Mouse (Mus musculus) testis, adult 2 months (tissue): ENCODE results near the gene Rassf7. TPM values are rescaled to one million over a fixed set of nuclear protein-coding genes. Genes with fewer than 3 reads are reported as not detected.

Experiments
- H3K27ac ChIP-seq: fragments of 200-500 bp; 2 replicates; pipeline ENCODE4 v1.5.1; 2012; ENCODE audit warnings: low read depth, low read length; ENCODE audit not compliant: control insufficient read depth, insufficient read depth
- H3K27me3 ChIP-seq: fragments of 200-500 bp; 2 replicates; pipeline ENCODE4 v1.6.1; 2012; ENCODE audit warnings: mild to moderate bottlenecking, low read length, moderate library complexity; ENCODE audit not compliant: control insufficient read depth, insufficient read depth
- H3K36me3 ChIP-seq: fragments of 200-500 bp; 2 replicates; pipeline ENCODE4 v1.6.1; 2012; ENCODE audit warnings: mild to moderate bottlenecking, low read length; ENCODE audit not compliant: control insufficient read depth, insufficient read depth
- H3K4me1 ChIP-seq: fragments of 200-500 bp; 2 replicates; pipeline ENCODE4 v1.6.1; 2012; ENCODE audit warnings: low read length; ENCODE audit not compliant: control insufficient read depth, insufficient read depth
- H3K4me3 ChIP-seq: fragments of 200-500 bp; 2 replicates; pipeline ENCODE4 v1.5.1; 2012; ENCODE audit warnings: low read depth, mild to moderate bottlenecking, low read length, moderate library complexity, mixed read lengths; ENCODE audit not compliant: control insufficient read depth
- CTCF ChIP-seq: fragments of 200-500 bp; IDR thresholded peaks from 2 replicates; pipeline ENCODE4 v1.5.1; 2012; ENCODE audit warnings: low read depth, mild to moderate bottlenecking, inconsistent platforms, low read length, moderate library complexity; ENCODE audit not compliant: control insufficient read depth, insufficient read depth, insufficient replicate concordance
- POLR2A ChIP-seq: fragments of 200-500 bp; IDR thresholded peaks from 2 replicates; pipeline ENCODE4 v1.6.1; 2012; ENCODE audit warnings: low read depth, mild to moderate bottlenecking, inconsistent platforms, low read length, moderate library complexity; ENCODE audit not compliant: control insufficient read depth
- polyA plus RNA-seq: library from polyadenylated mRNA; depleted of rRNA; stranded (reverse); fragments of >200 nt; gene quantifications from 2 replicates; pipeline ENCODE4 v1.2.3, GENCODE M21; 2012; rRNA removed

Rassf7 gene
- polyA plus RNA-seq, 1 experiment = 33.5 TPM

- TF ChIP-seq POLR2A (no peak), CTCF (no peak)
- Histone ChIP-seq H3K27ac (no peak overlapping the region), H3K4me1 (no peaks in the 10 kb centered on the region), H3K36me3 (peaks cover 12% of the 10 kb centered on the region), H3K4me3 (no peak overlapping the region), H3K27me3 (no peaks in the 10 kb centered on the region)
Measured at GRCm38 (mm10) chr7:141256159-141256558, 40.5 kb downstream of the Rassf7 start.

GRCm38 (mm10) chr7:141261480-141261879 lies 45.8 kb downstream of the Rassf7 start:
- TF ChIP-seq CTCF = no peak
- Histone ChIP-seq H3K4me1 (no peaks in the 10 kb centered on the region; the same call in 1 of the 2 replicates), H3K36me3 (peaks cover 10% of the 10 kb centered on the region), H3K4me3 (no peak overlapping the region), H3K27me3 (no peaks in the 10 kb centered on the region), H3K27ac (no peak overlapping the region)

GRCm38 (mm10) chr7:141263640-141264039 lies 48.0 kb downstream of the Rassf7 start:
- H3K4me1 ChIP-seq = peaks cover 2% of the 10 kb centered on the region
- TF ChIP-seq POLR2A (no peak), CTCF (no peak)
- no peaks in the 10 kb centered on the region for H3K27me3 ChIP-seq
- no peak overlapping the region for H3K4me3 ChIP-seq
- no peak overlapping the region for H3K27ac ChIP-seq
- H3K36me3 ChIP-seq = peaks cover 4% of the 10 kb centered on the region

GRCm38 (mm10) chr7:141264041-141264700 lies 48.5 kb downstream of the Rassf7 start:
- TF ChIP-seq CTCF = no peak
- TF ChIP-seq POLR2A = no peak
- Histone ChIP-seq H3K4me3 (no peak overlapping the region), H3K4me1 (peaks cover 7% of the 10 kb centered on the region), H3K27me3 (no peaks in the 10 kb centered on the region), H3K36me3 (peaks cover 4% of the 10 kb centered on the region), H3K27ac (no peak overlapping the region)

GRCm38 (mm10) chr7:141264761-141265410 lies 49.2 kb downstream of the Rassf7 start:
- Histone ChIP-seq H3K27ac (no peak overlapping the region), H3K36me3 (peaks cover 3% of the 10 kb centered on the region), H3K4me3 (no peak overlapping the region), H3K27me3 (no peaks in the 10 kb centered on the region), H3K4me1 (peaks cover 15% of the 10 kb centered on the region)
- TF ChIP-seq POLR2A = no peak
- TF ChIP-seq CTCF = peak; percentile 36; the same call in 1 of the 2 replicates

- H3K27me3 ChIP-seq = no peaks in the 10 kb centered on the region
- H3K4me1 ChIP-seq = peaks cover 15% of the 10 kb centered on the region
- no peak for TF ChIP-seq CTCF
- no peak for TF ChIP-seq POLR2A
- H3K36me3 ChIP-seq = peaks cover 3% of the 10 kb centered on the region
- H3K27ac ChIP-seq = no peak overlapping the region
- H3K4me3 ChIP-seq = no peak overlapping the region
Measured at GRCm38 (mm10) chr7:141265411-141265738, 49.7 kb downstream of the Rassf7 start.

- H3K27ac ChIP-seq = no peak within 1 kb of the TSS
- peaks cover 15% of the 10 kb centered on the region for H3K4me1 ChIP-seq
- no peaks in the 10 kb centered on the region for H3K27me3 ChIP-seq
- no peak for TF ChIP-seq CTCF
- peak; percentile 56; the same call in 1 of the 2 replicates for TF ChIP-seq POLR2A
- peak within 1 kb of the TSS; percentile 58 for H3K4me3 ChIP-seq
- H3K36me3 ChIP-seq = peaks cover 3% of the 10 kb centered on the region
Measured at GRCm38 (mm10) chr7:141265739-141266561, 50.3 kb downstream of the Rassf7 start, which contains the start of gene Irf7. Irf7 (minus strand) TSS chr7:141266481.

Other genes starting within 250 kb of the Rassf7 start
- gene Ifitm1, start 248.6 kb upstream of the Rassf7 start, polyA plus RNA-seq = 3.0 and 6.9 TPM in 2 replicates
- gene Ifitm3, start 205.1 kb upstream of the Rassf7 start, polyA plus RNA-seq = 15.2 and 23.0 TPM in 2 replicates
- 0.19 and 0.48 TPM in 2 replicates for gene Ifitm6, start 197.9 kb upstream of the Rassf7 start, polyA plus RNA-seq
- not detected in 2 replicates for gene Gm17387, start 186.7 kb upstream of the Rassf7 start, polyA plus RNA-seq
- gene B4galnt4, start 154.8 kb upstream of the Rassf7 start, polyA plus RNA-seq = 18.0 and 23.7 TPM in 2 replicates
- gene Pkp3, start 137.6 kb upstream of the Rassf7 start, polyA plus RNA-seq = 0.83 and 0.84 TPM in 2 replicates
- 3.9 and 5.4 TPM in 2 replicates for gene Sigirr, start 115.3 kb upstream of the Rassf7 start, polyA plus RNA-seq
- gene Ano9, start 98.1 kb upstream of the Rassf7 start, polyA plus RNA-seq = 0.30 and 0.32 TPM in 2 replicates
- 329 and 346 TPM in 2 replicates for gene Ptdss2, start 93.5 kb upstream of the Rassf7 start, polyA plus RNA-seq
- gene Rnh1, start 43.0 kb upstream of the Rassf7 start, polyA plus RNA-seq = 16.6 and 16.7 TPM in 2 replicates
- gene Hras, start 21.9 kb upstream of the Rassf7 start, polyA plus RNA-seq = 41.6 and 46.6 TPM in 2 replicates
- 131 and 140 TPM in 2 replicates for gene Lrrc56, start 21.7 kb upstream of the Rassf7 start, polyA plus RNA-seq
- gene Lmntd2, start 1.8 kb upstream of the Rassf7 start, polyA plus RNA-seq = 216 and 222 TPM in 2 replicates
- 17.6 and 19.0 TPM in 2 replicates for gene Phrf1, start 12.9 kb downstream of the Rassf7 start, polyA plus RNA-seq
- 2.3 and 2.4 TPM in 2 replicates for gene Irf7, start 50.6 kb downstream of the Rassf7 start, polyA plus RNA-seq
- 0.76 and 0.91 TPM in 2 replicates for gene Cdhr5, start 60.9 kb downstream of the Rassf7 start, polyA plus RNA-seq
- gene Sct, start 63.3 kb downstream of the Rassf7 start, polyA plus RNA-seq = 6.4 and 8.6 TPM in 2 replicates
- gene Drd4, start 76.1 kb downstream of the Rassf7 start, polyA plus RNA-seq = 11.5 and 13.0 TPM in 2 replicates
- gene Deaf1, start 111.8 kb downstream of the Rassf7 start, polyA plus RNA-seq = 8.3 and 9.1 TPM in 2 replicates
- gene Tmem80, start 111.9 kb downstream of the Rassf7 start, polyA plus RNA-seq = 42.3 and 44.2 TPM in 2 replicates
- 4.7 and 5.3 TPM in 2 replicates for gene Eps8l2, start 123.0 kb downstream of the Rassf7 start, polyA plus RNA-seq
- 26.0 and 30.2 TPM in 2 replicates for gene Taldo1, start 176.3 kb downstream of the Rassf7 start, polyA plus RNA-seq
- 23.3 and 24.4 TPM in 2 replicates for gene Gatd1, start 198.3 kb downstream of the Rassf7 start, polyA plus RNA-seq
- gene Cend1, start 213.6 kb downstream of the Rassf7 start, polyA plus RNA-seq = 0.48 and 0.63 TPM in 2 replicates
- 7.2 and 10.9 TPM in 2 replicates for gene Slc25a22, start 222.0 kb downstream of the Rassf7 start, polyA plus RNA-seq
- gene Pidd1, start 228.2 kb downstream of the Rassf7 start, polyA plus RNA-seq = 5.5 and 5.6 TPM in 2 replicates
- gene Rplp2, start 231.5 kb downstream of the Rassf7 start, polyA plus RNA-seq = 226 and 309 TPM in 2 replicates
- gene Pnpla2, start 239.3 kb downstream of the Rassf7 start, polyA plus RNA-seq = 379 and 436 TPM in 2 replicates
- gene Cracr2b, start 245.2 kb downstream of the Rassf7 start, polyA plus RNA-seq = 2.1 and 2.4 TPM in 2 replicates